In genomic region chr5:100643253-100643990, GRCm38 (mm10) we compare ENCODE assay signal across 8 mouse cellular contexts. TPM values are rescaled to one million over a fixed set of nuclear protein-coding genes. Genes with fewer than 3 reads are reported as not detected.
DNase-seq lines count a peak whose midpoint lies in the region; TF ChIP-seq lines count a peak whose summit lies in the region.

No protein-coding gene starts in this region.

- intact Hi-C loops in left cerebral cortex, postnatal 14 days (cut with DNase I): no loop called here

- H3K4me3 ChIP-seq in lung, adult 2 months (replicated peaks; ENCODE audit: extremely low read depth, low read depth, low read length): no peak overlapping the region

- TF ChIP-seq CTCF in lung, adult 2 months (IDR thresholded peaks at IDR 0.05; ENCODE audit: insufficient read depth, low read length): no peak

- WGBS in lung, adult 2 months: 28% methylated on average over 12 of the region's 12 CpGs

- peak; percentile 19 for DNase-seq in adrenal gland, postnatal 10 days
- no peak for DNase-seq in adrenal gland, adult 8-10 months
- DNase-seq in lung, adult 18-20 months: peak; percentile 34 to 40
- DNase-seq in lung, adult 2 months: no peak
- DNase-seq in frontal cortex, postnatal 36 days (ENCODE audit: low spot score in 2 of 2): peak; percentile 33 to 35
- DNase-seq in left cerebral cortex, postnatal 14 days (ENCODE audit: low spot score in 2 of 2): peak; percentile 44 to 50
- DNase-seq in telencephalon, adult 2 months (ENCODE audit: low read depth, low spot score): peak; percentile 55
- DNase-seq in gastrocnemius, postnatal 10 days: no peak

- TF ChIP-seq POLR2A in lung, adult 2 months (IDR thresholded peaks at IDR 0.05; ENCODE audit: borderline replicate concordance, extremely low read depth, low read depth, low read length): no peak

- H3K4me1 ChIP-seq in lung, adult 2 months (ENCODE audit: control insufficient read depth, insufficient read depth, low read length): peaks cover 5% of the 10 kb centered on the region

RNA-seq across cellular contexts. Expression of gene Coq2, which starts 31.5 kb away (rescaled TPM):
- total RNA-seq in adrenal gland, postnatal 10 days (2021): 10 to 100 TPM; 55.3 to 66.0 TPM
- 10 to 100 TPM; 71.6 to 81.1 (median 77.9) TPM for total RNA-seq in adrenal gland, adult 8-10 months (2022)
- 67.7 and 97.9 TPM in 2 replicates for polyA plus RNA-seq in lung, adult 2 months (2012; rRNA removed)
- 10 to 100 TPM; 63.3 to 64.4 TPM for total RNA-seq in left cerebral cortex, postnatal 14 days (2021)
- total RNA-seq in gastrocnemius, postnatal 10 days (2021): 10 to 100 TPM; 41.1 to 45.0 TPM

Comparison
In these comparisons a context has a peak if more than half of its experiments do, and no peak if none do; other contexts are left out.
1. DNase-seq: peak in adrenal gland, postnatal 10 days (single experiment), lung, adult 18-20 months (2 of 2), frontal cortex, postnatal 36 days (2 of 2), left cerebral cortex, postnatal 14 days (2 of 2) and telencephalon, adult 2 months (single experiment); none in adrenal gland, adult 8-10 months (single experiment), lung, adult 2 months (single experiment) and gastrocnemius, postnatal 10 days (single experiment).